Mouse (Mus musculus): ENCODE measurements at regions not wholly inside any gene's neighbourhood (a gene's known extent, or its start where the extent isn't known, plus 50 kb on each side); places are given as distances from the start of the nearest gene placed in this dataset.
"Not testable (repeated sequence)": the region's sequence is repeated elsewhere in the genome, so short reads cannot be mapped to it uniquely, and the experiment has no call there.

DNA sequence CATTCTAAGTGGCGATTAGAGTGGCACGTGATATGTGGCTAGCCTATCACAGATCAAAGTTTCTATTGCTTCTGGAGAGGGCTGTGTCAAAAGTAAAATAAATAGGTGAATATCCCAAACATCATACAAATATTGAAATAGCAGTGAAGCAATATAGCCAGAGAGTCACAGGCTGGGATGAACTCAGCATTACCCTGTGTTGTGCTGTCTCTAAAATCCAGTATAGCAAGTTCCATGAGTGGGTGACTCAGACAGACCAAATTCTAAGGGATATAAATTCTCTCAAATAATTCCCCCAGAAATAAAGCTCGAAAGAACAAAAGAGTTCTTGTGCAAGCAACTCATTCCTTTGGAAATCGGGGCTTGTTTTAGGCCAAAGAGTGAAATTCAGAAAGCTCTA is 943.2 kb downstream of the Diaph3 start:
- DNase-seq (ENCODE audit: low spot score), result no peak

DNA sequence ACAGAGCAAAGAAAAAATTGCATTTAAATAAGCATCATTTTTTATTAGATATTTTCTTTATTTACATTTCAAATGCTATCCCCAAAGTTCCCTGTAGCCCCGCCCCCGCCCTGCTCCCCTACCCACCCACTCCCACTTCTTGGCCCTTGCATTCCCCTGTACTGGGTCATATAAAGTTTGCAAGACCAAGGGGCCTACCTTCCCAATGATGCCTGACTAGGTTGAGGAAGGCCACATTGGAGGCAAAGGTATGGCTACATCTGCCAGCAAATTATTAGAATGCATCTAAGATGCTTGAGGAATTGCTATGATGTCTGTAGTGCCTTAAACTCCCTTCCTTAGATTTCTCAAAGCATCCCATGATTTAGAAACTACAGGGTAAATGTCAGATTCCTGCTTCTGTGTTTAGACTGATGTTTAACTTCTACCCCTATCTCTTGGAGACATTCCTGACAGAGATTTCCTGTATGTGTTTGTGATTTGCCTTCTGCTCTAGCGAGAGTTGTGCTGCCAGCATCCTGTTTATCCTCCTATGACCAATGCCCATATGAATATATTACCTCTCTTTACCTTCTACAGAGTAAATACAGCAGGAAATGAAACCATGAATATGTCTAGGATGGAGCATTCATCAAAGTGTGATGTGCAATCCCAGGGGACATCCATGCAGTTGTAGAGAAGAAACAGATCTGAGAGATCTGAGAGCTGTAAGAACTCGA is 956.2 kb downstream of the Diaph3 start:
- DNase-seq (ENCODE audit: low spot score), result no peak

DNA sequence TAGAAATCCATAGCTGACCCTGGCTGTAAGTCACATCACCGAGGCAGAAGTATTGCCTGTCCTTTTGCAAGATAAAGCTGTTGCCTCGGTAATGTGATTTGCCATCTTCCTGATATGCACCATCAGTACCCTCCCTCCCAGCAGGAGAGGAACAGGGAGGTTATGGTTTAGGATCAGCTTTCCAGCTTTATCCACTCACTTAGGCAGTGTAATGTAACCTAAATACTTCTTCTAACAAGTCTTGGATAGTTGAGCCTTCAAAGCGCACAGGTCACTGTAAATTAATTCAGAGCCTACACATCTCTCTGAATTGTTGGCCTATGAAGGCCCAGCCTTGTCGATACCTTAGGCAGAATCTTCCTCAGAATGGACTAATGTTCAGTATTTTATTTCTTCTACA is 962.5 kb downstream of the Diaph3 start:
- no peak for DNase-seq (ENCODE audit: low spot score)

DNA sequence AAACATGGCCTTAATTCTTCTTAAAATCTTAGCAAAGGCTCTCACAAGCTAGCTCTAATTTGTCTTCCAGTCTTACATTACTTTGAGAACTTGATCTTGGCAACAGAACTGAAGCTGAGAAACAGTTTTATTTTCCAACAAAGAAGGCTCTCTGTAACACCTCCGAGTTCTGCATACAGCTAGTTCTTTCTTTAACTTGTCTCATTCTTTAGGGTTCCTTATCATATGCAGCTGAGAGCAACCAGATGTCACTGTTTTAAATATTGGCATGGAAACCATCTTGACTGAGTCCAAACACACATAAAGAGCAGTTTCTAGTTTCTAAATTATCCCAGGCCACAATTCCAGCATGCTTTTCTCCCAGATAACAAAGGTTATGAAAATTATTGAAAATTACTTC is 969.9 kb downstream of the Diaph3 start:
- no peak for DNase-seq (ENCODE audit: low spot score)

DNA sequence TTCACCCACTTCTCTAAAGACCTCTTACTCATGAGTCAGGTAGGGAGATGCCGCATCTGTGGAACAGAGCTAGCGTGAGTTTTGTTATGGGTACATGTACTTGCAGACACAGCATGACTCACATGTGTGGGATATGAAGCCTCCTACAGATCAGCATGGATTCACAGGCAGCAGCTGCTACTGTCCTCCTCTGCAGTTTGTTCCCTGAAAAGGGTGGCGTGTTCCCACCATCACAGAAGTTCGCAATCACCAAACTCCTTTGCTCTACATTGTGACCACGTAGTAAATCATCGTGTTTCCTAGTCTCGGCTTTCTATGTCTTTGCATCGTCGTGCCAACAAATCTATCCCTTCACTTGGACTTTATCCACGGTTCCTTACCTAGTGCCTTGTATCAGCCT is 981.9 kb downstream of the Diaph3 start:
- no peak for DNase-seq (ENCODE audit: low spot score)

DNA sequence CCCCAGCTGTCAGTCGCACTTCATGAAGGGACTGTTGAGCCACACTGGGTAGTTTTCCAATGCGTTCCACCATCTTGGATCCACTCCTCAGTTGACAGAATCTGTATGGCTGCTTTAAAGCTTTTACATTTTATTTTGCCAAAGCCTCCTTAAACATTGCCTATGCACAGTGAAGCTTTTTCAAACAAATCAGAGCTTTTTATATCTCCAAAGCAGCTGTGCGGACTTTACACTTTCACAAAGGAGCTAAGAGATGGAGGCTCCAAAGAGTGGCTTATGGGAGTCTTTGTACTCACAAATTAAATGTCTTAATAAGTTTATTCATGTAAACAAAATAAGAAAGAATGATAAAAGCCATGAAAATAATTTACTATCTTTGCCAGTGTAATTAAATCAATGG is 986.3 kb downstream of the Diaph3 start:
- no peak for DNase-seq (ENCODE audit: low spot score)

DNA sequence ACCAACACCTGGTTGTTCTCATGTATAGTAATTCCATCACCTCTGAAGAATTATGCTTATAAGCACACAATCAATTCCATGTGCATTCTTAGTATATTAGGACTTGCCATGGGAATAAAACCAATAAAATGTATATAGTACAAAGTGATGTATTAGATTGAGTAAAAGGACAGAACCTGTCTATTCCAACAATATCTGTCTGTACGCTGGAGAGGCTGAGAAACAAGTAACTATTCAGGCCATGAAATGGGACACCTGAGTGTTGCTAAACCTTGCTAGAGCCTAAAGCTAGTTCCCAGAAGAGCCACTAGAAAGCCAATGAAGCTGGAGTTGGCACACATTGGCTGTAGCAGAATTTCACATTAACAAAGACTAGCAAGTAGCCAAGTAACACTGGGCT is 989.8 kb downstream of the Diaph3 start:
- no peak for DNase-seq (ENCODE audit: low spot score)

DNA sequence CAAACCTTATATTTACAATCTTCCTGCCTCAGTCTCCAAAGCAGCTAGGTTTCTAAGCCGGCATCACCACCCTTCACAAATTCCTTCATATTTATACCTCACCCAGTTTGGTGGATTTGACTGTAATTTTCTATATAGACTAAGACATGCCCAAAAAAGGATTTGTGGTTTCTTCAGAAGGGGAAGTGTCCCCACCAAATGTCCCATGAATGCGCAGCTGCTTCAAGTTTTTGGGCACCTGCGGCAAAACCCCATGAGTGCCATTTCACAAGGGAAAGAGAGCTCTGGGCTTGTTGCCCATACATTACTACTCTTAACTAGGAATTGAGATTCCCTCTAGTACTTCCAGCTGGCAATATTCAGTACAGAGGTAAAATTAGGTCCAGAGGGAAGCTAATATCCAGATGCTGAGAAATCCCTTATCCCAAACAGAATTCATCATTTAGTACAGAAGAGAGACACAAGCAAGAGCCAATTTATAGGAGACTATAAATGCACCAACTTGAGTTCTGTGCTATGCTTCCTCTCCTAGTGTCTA is 990.6 kb downstream of the Diaph3 start:
- DNase-seq (ENCODE audit: low spot score), result no peak

DNA sequence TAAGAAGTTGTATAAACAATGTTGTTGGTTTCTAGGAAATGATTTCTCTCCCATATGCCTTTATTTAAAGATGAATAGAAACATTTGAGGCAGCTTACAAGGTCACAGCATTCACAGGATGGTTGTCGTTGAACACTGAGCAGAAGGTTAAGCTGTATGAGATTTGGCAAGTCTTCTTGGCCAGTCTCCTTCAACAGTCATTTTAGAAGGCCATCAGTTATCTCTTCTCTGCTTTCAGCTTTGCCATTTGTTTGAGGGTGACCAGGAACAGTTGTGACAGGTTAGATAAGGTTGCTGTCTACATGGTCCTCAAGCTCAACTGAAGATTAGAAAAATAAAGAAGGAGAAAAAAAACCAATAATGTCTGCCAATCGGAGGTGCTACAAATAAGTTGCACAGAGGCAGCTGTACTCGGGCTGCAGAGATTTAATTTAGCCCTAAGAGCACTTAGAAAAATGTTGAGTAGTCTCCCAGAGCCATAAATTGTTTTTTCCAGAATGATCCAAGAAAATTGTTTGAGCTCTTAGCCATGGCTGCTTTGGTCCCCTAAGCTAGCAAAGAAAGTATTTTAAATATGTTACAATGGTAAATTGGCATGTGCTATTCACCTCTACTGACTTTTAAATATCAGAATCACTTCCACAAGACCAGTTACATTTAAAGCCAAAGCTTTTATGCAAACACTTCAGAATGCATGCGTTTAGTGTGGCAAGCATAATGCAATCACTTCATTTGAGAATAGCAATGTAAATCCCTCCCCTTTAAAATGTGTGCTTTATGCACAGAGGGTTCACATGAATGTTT is 1025.6 kb downstream of the Diaph3 start:
- no peak for DNase-seq (ENCODE audit: low spot score)

DNA sequence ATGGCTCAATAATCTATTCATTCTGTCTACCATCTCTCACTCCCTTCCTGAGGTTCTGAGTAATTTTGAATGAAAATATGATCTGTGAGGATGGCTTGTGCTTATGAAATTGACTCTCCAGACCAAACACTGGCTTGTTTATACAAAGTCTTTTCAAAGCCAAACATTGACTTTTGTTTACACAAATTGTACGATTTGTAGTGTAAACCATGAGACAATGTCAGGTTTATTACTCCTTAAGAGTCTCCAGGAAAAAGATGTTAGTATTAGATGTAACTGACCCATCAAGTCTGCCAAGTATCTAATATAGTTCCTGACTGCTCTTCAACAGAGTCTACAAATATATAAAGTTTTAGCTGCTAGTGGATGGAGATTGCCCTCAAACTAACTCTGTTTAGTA is 1039.5 kb downstream of the Diaph3 start:
- DNase-seq (ENCODE audit: low spot score), result no peak

DNA sequence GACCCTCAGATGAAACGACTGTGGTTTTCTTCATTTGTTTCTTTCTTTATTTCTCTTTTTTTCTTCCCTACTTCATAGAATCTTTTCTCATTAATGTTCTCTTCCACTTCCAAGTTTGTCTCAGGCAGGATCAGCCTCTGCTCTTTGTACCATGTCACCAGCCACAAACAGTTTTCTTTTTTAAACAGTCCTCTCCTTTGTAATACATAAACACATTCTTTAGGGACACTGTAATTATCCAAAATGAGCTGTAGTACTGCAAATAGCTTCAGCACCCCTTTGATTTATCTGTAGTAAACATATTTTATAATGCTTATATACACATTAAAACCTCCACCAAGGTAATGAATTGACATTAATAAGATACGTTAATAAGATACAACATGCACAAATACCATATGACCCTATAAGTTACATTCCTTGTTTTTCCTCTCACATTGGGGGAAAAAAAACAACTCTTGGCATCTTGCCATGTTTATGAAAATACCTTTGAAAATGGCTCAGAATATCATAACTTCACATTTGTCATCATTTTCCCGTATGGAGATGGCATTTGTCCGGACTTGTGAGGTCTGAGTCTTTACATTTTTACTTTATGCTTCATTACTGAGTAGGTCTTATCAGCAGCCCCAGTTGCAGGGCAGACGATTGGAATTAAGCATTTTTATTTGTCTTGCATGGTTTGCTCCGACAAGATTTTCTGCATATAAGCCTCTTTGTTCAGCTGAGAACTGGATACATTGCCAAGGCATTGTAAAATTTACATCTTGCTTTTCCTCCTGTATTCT is 1070.5 kb downstream of the Diaph3 start:
- no peak for DNase-seq (ENCODE audit: low spot score)

DNA sequence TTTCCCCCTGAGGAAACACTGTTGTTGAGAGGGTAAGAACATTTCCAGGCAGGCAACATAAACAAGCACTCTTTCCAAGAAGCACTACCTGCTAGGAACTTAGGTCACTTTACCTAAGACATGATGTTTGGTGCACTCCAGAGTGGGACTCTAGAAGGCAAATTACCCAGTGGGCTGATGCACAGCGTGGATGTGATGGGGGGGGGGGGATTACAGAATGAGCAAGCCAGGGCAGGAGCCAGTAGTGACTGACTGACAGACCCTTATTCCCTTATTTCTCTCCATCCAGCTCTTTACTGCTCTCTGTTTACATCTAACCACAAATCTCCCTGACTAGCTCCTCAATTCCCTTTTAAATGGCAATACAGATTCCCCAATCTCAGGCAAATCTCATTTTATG is 1071.7 kb downstream of the Diaph3 start:
- DNase-seq (ENCODE audit: low spot score), result no peak

DNA sequence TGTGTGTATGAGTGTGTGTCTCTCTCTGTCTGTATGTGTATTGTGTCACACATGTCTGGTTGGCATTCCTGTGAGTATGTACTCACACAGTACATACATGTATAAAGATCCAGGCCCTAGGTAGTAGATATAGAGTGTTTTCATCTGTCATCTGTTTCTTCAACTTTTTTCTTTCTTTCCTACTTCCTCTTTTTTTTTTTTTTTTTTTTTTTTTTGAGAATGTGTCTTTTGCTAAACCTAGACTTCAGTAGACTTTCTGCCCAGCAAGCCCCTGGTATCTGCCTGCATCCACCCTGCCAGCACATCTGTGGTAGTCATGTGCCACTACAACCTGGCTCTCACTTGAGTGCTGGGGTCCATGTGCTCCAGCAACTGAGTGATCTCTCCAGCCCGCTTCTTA is 1073.3 kb downstream of the Diaph3 start:
- no peak for DNase-seq (ENCODE audit: low spot score)

DNA sequence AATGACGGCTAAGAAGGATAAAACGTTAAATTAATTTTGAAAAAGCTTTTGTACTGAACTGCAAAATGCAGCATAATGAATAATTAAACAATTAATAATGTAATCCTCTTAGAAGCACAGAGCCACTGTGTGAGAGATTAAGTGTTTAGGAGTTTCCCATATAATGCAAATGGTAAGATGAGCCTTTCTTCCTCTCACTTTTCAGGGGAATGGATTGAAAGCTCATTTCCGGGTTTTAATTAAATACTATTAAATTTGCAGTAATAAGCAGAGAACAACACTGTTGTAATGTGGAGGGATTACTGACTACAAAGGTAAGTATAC is 1077.5 kb downstream of the Diaph3 start:
- DNase-seq (ENCODE audit: low spot score), result no peak

DNA sequence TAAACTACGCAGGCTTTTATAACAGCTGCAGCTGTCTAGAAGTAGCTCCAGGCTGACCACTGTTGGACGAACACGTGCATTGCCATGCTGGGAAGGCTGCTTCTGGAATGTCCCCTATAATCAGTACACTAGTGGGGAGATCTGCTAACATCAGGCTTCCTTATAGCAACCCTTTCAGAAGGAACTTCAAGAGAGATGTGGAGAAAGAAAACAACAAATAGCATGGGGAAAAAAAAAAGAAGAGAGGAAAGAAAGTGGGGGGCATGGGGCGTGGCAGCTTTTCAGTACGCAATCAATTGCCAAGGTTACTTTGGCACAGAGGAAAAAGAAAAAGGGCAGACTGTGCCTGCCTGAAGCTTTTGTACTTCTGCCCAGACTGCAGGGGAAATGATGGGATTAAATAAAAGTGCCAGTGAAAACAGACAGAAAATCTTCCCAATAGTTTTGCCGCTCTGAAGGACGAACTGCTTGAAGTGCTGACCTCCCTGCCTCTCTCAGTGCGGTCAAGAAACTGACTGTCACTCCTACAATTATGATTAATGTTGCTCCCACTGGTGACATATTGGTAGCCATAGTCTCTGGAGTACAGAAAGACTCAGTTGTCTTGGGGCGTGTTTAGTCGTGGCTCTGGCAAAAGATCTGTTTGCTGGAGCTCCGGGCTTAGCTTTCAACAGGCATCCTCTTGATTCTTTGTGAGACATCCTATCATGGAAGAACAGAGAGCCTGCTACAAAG is 1078.0 kb downstream of the Diaph3 start:
- no peak for DNase-seq (ENCODE audit: low spot score)

DNA sequence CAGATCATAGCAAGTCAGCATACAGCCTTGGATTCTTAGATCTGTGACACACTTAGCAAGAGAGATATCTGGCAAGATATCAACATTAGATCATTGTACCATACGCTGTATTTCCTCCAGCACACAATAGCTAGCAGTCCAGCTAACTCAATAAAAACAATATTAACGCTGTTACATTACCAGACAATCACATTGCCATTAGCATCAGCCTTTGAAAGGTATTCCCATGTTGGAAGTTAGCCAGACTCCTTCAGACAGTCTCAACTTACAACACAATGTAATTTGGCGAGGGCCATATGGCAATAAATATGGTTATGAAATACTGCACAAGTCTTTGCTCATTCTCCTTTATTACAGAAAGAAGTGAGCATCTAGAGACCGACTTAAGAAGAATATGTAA is 1084.0 kb downstream of the Diaph3 start:
- no peak for DNase-seq (ENCODE audit: low spot score)

DNA sequence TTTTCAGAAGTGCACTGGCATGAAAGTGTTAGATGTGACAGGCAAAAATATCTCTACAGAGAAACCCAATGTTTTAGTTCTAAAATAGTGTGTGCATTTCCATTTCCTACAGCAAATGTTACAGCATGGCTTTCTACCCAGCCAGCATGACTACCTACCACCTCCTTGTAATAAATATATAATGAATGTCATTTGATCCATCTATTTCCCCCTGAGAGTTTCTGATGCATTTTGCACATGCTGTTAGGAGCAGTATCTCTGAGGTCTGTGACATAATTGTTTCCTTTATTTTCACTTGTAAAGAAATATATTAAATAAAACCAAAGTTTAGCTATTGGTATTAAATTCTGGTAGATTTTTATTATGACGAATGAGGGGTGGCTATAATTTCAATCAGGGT is 1086.4 kb downstream of the Diaph3 start:
- DNase-seq (ENCODE audit: low spot score), result no peak

DNA sequence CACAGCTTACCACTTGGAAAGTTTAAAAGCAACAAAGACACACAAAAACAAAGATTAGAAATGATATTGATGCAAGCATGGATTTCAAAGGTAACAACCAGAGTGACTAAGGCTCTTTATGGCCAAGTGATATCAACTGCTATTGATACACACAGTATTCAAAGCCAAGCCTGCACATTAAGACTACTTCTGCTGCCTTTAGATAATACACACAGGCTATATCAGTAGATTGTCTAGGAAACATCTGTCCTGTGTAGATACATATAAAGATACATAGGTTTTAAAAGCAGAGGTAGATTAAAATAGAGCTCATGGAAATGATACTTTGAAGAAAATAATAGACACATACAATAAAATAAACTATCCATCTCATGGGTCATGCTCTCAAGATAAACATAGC is 1111.6 kb downstream of the Diaph3 start:
- DNase-seq (ENCODE audit: low spot score), result no peak

DNA sequence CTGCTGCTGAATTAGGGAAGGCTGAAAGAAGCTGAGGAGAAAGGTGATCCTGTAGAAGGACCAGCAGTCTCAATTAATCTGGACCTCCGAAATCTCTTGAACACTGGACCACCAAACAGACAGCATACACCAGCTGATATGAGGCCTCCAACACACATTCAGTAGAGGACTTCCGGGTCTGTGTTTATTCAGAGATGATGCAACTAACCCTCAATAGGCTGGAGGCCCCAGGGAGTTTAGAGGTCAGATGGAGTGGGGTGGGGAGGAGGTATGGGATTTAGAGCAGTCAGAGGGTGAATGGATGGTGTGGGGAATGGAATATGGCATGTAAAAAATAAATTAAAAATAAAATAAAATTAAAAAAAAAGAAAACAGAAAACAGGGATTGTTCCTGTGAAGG is 1123.4 kb downstream of the Diaph3 start:
- DNase-seq (ENCODE audit: low spot score), result not testable (repeated sequence)

Measured in ovary, postnatal 10 days (tissue).